Mouse (Mus musculus) lung, postnatal 0 days (tissue): Measurements from ENCODE around the gene Pibf1.

Experiments used
- CTCF ChIP-seq: IDR thresholded peaks from 2 replicates; pipeline ENCODE4 v1.5.1; 2016; ENCODE audit warnings: antibody characterized with exemption, mild to moderate bottlenecking
- EP300 ChIP-seq: IDR thresholded peaks from 2 replicates; pipeline ENCODE4 v1.6.1; 2016; ENCODE audit warnings: antibody characterized with exemption, mild to moderate bottlenecking, control low read depth

DNA sequence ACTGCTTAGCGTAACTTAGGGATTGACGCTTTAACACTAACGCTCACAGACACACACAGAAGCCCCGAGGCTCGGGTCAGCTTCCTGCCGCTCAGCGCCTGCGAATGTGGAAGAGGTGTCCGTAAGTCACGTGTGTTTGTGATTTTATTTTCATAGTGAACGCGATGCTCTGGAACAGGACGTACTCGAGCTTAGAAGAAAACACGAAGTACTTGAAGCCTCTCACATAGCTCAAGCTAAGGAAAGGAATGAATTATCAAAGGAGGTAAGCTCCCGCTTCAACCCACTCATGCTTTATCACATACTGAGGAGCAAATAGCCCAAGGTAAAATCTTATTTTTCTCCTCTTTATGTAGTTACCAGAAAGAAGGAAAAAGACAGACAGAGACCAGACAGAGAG, 37.1 kb downstream of the Pibf1 start:
- TF ChIP-seq CTCF (no peak), EP300 (peak; percentile 80)
